Mouse (Mus musculus) kidney, postnatal 25 days (tissue): ENCODE data around the gene Glcci1.

Source experiments
- DNase-seq, 2 experiments: peaks; one replicate each; pipeline ENCODE4 v3.0.0; 2021; ENCODE audit warnings: mixed read lengths in 2 of 2

Gene Glcci1

DNA sequence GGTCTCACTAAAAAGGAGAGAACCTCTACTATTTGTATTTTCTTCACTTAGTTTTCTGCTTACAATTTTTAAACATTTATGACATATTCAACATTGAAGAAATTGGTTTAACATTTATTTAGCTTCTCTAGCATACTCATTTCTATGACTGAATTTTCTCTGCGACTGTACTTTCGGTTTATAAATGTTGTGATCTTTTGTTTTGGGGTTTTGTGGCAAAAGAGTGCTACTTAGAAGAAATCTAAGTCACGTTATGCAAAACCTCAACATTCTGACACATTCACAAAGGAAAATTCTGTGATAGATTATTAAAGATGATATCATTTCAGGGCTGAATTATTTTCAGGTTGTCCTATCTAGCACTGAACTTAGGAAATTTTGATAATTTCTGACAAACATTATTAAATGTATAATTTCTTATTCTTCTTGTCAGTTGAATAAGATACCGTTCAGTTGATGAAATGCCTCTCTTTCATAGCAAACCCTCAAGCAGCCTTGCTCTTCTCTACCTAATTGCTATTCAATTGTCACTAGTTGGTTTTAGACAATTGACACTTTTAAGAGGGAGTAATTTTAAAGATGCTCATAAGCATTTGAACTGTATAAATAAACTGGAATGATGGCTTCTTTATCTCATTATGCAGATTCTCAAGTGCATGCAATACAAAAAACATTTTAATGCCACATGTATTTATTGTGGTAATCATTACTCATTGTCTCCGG lies 47.6 kb downstream of the Glcci1 start:
- no peak for DNase-seq

DNA sequence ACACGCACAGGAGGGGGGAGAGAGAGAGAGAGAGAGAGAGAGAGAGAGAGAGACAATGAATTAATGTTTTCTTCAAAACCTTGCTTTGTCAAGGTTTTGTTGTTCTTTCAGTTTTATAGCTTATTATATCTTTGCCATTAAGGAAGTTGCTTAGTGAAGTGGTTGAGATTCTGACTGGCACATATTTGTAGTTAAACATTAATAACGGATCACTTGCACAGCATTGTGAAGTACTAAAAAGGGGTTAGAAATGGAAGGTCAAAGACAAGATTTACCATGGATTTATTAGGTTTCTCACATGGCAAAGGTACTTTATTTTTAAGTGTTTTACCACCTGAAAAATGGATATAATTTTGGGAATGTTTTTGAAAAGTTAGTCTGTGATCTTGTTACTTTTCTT lies 51.3 kb downstream of the Glcci1 start:
- DNase-seq: no peak

DNA sequence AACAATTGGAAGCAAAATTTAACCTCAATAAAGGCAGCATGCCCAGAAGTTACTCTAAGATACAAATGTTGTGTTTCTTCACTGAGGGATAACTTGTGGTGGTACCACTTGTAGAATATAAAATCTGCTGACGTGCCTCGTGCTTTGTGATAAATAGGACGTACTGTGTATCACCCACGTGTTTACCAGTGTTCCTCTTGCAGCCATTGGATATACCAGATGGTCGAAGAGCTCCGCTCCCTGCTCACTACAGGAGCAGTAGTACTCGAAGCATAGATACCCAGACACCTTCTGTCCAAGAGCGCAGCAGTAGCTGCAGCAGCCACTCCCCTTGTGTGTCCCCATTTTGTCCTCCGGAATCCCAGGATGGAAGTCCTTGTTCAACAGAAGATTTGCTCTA lies 73.0 kb downstream of the Glcci1 start:
- no peak for DNase-seq

DNA sequence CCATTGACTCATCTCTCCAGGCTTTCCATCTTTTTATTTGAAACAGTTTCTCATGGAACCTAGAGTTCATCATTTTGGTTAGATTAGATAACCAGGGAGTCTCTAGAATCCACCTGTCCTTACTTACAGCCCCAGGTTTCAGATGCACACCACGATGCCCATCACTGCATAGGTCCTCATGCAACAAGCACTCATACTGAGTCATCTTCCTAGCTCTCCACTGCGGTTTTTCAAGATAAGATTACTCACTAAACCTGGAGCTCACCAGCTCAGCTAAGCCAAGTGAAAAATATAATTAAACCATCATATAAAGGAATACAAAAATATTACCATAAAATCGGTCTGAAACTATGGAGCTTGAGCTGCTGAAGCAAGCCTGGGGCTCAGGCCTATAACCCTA lies 74.5 kb downstream of the Glcci1 start:
- no peak for DNase-seq

DNA sequence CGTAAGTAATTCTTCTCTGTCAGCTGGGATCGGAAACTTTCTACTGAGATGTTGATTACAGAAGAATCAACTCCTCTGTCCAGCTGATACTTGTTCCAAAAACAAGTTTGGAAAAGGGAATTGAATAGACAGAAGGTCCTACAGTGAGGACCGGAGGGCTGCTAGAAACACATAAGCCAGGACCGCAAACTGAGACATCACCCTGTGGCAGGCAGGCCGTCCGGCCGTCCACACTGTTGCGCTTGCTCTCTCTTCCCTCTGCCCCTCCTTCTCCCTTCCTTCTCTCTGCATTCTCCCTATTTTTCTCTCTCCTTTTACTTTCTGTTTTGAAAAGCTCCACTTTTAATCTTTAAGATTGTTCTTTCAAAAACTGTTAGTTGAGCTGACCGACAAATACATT lies 82.3 kb downstream of the Glcci1 start:
- DNase-seq: no peak

DNA sequence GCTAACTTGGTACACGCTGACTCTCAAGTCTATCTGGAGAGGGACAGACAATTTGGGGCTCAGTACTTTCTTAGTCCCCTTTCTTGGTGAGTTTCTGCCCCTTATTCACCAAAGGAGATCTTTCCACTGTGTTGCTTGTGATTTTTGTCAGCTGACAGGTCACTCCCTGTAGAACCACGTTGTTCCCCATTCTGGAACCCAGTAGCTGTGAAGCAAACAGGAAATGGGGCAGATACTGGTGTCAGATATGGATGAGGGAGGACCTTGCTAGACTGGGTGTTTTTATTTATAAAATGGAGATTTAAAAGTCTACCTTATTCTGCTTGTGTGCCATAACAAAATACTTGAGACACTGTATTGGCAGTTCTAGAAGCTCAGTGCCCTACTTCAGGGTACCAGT lies 108.0 kb downstream of the Glcci1 start:
- DNase-seq: no peak

DNA sequence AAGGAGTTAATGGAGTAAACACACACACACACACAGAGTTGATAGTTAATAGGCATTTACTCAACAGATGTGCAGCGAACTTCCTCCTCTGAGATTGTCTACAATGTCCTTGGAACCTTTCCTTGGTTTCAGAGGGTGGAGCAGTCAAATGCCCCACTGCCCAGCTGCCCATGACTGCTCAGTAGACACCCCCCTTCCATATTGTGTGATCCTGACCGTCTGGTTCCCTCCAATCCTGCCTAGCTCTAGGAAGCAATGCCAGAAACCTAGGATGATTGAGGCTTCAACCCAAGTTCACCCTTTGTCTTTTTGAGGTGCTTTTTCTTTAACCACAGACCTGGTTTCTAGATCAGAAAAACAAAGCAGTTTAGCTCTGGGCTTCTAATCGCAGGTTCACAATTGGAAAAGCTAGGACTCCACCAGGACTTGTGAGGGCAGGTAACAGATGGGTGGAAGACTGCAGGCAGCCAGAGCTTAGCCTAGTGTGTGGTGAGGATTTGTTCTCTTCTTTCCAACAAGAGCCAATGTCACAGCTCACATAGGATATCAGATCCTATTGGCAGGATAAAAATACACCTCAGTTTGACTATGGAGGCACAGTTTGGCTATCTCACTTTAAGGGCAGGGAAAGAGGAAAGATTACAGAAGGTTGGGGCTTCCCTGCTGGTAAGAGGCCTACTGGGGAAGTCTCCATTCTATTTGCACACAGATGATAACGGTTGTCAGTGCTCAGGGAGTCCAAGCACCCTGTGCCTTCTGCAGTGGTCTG lies 110.4 kb downstream of the Glcci1 start:
- DNase-seq: no peak

DNA sequence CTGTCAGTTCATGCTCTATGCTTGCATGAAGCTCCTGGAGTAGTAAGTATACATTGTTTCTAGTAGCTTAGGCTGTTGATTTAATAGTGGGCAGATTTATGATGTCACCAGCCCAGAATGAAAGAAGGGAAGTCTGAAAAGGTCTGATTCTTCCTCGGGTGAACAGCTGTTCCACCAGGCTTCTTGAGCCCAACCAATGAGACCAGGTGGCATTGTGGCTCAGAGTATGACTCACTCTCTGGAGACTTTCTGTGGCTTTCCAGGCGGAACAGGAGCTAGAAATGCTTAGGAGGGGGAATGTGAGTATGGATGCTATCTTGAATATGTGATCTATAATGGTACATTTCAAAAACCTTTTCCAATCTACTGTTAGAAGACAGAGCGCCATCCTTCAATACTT lies 113.6 kb downstream of the Glcci1 start:
- DNase-seq: no peak

DNA sequence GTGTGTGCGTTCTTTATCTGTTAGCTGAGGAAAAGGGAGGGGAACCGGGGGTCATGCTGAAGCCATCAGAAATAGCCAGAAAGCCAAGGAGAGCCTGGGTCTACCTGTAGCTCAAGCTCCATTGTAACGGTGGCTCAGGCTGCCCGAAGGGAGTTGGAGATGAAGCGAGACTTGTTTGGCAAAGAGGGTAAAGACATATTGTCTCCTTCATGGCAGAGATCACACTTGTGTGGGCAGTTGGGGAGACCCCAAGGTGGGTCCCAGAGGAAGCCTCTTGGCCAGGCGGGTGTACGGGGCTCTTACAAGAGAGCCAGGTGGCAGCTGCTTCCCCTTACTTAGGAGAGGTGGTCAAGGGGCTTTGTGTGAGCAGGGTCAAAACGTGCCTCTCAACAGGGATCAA lies 118.8 kb downstream of the Glcci1 start:
- DNase-seq: no peak

DNA sequence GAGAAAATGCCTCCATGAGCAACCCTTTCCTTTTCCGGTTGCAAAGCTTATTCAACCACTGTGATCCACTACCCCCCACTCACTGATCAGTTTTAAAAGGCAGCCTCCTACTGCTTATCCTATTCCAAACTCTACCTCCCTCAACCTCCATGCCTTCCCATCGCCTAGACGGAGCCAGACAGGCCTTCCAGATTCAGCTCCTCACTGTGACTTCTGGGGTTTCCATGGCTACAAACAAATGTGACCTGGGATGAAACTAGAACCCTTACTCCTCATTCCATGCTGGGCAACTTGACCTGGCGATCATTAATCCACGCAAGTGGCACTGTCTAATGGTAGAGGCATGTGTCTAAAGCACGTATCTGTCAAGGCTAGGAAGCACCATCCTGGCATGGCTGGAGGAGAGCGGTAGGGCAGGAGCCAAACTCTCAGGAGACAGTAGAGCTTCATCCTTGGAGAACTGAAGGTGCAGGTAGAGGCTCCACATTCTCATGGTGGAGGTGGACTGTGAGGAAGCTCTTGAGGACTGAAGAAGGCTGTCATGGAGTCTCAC lies 119.4 kb downstream of the Glcci1 start:
- no peak for DNase-seq

DNA sequence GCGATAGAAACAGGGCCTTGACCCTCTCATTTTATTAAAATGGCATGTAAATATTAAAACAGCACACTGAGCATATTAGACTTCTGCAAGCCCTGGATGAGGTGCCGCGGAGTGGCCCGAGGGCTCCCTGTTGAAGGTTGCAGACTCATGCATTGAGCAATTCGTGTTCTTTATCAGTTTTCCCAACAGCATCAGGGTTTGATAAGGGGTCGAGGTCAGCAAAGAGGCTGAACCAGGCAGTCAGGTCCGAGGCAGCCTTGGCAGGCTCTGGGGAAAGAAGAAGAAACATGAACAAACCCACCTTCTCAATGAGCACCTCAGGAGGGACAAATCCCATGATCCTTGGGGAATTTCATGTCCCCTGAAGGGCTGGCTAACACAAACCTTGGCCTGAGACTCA lies 121.1 kb downstream of the Glcci1 start:
- DNase-seq: no peak

DNA sequence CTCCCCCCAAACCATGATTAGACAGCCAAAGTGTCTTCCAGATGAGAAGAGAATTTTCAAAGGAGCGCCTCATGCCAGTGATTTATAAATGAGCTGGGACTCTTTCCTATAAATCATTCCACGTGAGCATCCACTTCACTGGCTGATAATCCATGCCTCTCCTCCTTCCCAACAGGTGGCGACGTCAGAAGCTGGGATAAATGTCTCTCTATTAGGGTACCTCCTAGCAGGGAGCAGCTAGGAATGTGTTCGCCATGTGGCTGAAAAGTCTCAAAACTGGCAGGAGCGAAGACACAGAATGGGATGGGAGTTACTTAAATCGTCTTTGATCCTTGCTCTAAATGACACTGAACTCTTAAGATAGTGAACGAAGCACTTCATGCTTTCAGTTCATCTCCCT lies 122.0 kb downstream of the Glcci1 start:
- DNase-seq: no peak

DNA sequence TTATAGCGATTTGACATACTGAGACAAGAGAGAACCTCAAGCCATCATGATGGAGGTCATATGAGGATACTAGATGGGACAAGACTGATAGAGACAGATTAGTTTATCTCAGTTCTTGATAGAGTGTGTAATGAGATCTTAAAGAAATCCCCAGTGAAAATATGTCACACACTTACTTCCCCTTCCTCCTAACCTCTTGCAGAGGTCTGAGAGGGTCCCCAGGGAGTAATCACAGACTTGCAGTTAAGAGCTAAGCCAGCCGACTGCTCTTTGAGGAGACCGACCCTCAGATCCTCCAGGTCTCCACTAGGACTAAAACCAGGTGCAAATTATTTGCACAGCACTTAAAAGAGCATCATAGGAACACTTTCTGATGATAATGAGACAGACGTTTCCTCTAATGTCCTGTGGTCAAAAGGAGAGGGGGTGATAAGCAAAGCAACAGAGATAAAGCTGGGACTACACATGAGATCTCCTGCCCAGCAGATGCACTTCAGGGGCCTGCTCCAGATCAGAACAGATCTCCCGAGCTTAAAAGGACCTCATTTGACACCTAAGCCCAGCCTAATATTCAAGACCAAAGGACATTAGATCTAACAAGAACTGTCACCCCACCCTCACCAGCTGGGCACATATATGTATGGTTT lies 122.7 kb downstream of the Glcci1 start:
- no peak for DNase-seq

DNA sequence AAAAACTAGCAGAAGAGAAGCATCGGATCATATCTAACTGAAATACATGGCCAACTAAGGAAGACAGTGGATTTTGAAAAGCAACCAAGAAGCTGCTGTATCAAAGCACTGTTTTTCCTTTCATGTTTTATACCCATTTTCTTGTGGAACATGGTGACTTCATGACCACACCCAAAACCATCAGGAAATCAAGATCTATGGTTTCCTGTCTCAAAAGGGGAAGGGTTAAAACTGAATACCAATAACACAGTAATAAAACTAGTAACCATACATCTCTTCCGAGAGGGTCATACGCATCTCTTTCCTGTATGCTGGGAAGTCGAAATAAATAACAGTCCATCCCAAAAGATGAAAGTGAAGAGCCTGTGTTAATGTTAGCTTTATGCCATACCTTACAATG lies 123.3 kb downstream of the Glcci1 start:
- DNase-seq: no peak

DNA sequence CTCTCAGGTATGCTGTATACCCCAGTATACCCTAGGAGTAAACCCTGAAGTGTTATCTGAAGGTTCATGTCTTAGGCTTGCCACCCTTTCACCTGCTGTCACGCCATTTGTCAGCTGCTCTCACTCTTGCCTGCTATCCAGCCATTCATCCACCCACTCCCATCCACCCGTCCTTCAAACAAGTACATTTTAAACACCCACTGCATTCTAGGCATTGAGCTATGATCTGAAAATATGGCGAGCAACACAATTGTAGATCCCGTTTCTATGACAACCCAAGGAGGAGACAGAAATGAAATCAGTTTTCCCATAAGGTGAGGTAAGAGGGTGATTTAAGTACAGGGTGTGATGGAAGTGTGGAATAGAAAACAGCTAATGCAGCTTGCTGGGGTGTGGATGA lies 128.7 kb downstream of the Glcci1 start:
- DNase-seq: no peak

DNA sequence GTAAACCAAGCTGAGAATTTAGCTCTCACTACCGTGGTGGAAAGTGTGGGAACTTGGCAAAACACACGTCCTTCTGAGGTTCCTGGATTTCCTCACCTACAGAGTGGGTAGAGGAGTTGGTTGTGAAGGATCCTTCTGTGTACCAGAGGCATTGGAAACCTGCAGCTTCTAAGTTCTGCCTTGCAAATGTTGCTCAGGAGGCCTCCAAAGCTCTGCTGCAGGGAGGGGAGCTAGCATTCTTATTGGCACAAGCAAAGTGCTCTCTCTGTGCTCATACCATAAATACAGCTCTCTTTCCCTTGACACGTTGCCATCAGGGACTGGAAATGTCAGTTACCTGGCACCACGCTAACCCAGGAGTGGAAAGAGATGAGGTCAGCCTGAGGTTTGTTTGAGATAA lies 129.5 kb downstream of the Glcci1 start:
- DNase-seq: no peak

DNA sequence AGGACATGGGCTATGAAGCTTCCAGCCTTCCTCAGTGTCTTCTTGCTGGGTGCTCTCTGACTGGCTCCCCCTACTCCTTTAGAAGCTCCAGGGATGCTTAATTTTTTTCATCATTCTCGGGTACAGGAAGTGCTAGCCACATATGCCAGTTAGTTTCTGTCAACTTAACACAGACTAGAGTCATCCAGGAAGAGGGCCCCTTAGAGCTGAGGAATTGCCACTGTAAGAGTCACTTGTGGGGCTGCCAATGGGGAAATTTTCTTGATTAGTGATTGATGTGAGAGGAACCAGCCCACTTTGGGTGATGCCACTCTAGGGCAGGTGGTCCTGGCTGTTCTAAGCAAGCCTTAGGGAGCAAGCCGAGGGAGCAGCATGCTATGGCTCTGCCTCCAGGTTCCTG lies 130.1 kb downstream of the Glcci1 start:
- DNase-seq: no peak

DNA sequence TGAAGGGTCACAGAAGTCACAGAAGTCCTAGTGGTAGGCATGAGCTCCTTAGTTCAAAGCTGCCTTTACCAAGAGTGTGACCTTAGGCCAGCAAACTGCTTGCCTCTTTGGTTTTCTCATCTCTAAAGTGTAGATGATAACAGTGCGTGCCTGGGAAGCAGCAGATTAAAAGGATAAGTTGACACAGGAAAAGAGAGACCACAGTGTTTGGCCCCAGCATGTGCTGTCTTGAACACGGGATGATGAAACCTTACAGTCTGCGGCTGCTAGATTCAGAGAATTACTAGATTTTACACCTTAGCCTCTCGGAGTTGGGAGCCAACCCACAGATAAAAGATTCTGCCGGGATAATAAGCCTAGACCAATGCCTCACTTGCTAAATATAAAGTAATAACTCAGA lies 131.5 kb downstream of the Glcci1 start:
- no peak for DNase-seq

DNA sequence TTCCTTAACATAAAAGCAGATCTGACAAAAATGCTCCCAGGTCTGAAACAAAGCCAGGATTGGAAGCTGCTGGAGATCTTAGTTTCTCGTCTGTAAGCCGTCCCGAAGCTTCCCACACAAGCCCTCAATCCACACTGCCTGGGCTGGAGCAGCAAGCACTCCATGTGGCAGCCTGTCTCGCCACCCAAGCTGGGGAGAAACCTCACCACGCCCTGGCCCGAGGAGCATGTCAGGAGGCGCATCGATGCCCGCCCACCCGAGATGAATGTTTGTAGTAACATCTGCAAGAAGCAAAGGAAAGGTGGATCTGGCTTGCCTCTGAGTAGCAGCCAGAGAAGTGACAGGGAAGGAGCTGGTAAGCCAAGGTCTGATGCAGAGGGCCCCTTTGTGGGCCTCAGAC lies 135.3 kb downstream of the Glcci1 start:
- no peak for DNase-seq

DNA sequence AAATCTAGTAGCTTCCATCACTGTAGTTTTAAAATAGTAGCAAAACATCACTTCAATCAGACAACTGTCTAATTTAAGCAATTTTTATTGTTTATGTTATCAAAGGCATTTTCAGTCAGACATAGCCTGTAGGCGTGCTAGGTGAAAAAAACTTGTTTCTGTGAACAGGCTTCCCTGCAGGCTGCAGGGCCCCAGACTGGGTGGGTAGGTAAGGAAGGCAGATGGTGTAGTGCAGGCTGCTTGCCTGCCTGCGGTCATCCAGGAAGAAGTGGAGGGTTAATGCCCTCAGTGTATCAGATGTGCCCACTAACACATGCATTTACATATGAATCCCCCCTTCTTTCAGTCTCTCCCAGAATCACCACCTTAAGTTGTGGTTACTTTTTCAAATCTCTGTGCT lies 136.3 kb downstream of the Glcci1 start:
- DNase-seq: no peak
